ENCODE assay signal across 8 mouse cellular contexts in the genomic region with DNA sequence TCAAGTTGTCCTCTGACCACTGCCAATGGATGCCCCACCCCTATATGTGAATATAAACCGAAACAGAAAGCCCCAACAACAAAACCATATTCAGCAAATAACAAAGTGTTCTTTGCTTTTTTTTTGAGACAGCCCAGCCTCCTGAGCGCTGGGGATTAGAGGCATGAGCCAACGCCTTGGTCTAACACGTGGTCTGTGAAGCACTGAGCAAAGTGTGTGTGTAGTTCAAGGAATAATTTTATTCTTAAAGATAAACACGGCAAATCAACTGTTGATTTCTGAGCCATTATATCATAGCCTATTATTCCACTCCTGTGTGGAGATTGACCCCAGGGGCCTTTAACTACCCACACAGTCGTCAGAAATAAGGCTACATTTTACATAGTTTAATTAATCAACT. TPM values are rescaled to one million over a fixed set of nuclear protein-coding genes. Genes with fewer than 3 reads are reported as not detected.
DNase-seq lines count a peak whose midpoint lies in the region; ATAC-seq and TF ChIP-seq lines count a peak whose summit lies in the region.

No protein-coding gene starts in this region.

- no peaks in the 10 kb centered on the region for H3K27me3 ChIP-seq in kidney, embryonic 14.5 days (ENCODE audit: control insufficient read depth, insufficient read depth, low read length)
- no peaks in the 10 kb centered on the region for H3K27me3 ChIP-seq in intestine, embryonic 16.5 days (replicated peaks; ENCODE audit: control insufficient read depth, insufficient read depth, low read length)
- H3K27me3 ChIP-seq in neural tube, embryonic 12.5 days (replicated peaks): no peaks in the 10 kb centered on the region

- peak overlapping the region; percentile 86 for H3K4me3 ChIP-seq in kidney, embryonic 14.5 days (ENCODE audit: low read length)
- H3K4me3 ChIP-seq in cortical plate, adult 2 months (ENCODE audit: insufficient read depth, low read length): peak overlapping the region; percentile 87; the same call in 1 of the 2 replicates
- peak overlapping the region; percentile 89 for H3K4me3 ChIP-seq in intestine, embryonic 16.5 days (ENCODE audit: low read length)
- H3K4me3 ChIP-seq in neural tube, embryonic 12.5 days: no peak overlapping the region

- H3K27ac ChIP-seq in kidney, embryonic 14.5 days (ENCODE audit: low read depth, low read length): no peak overlapping the region
- no peak overlapping the region for H3K27ac ChIP-seq in cortical plate, adult 2 months (ENCODE audit: insufficient read depth, low read length)
- peak overlapping the region; percentile 95 for H3K27ac ChIP-seq in intestine, embryonic 16.5 days (ENCODE audit: low read length)
- H3K27ac ChIP-seq in neural tube, embryonic 12.5 days: no peak overlapping the region

- no peak for DNase-seq in kidney, adult 11 months
- no peak for DNase-seq in urinary bladder, postnatal 36 days (ENCODE audit: low spot score in 2 of 2)
- no peak for DNase-seq in layer of hippocampus, adult 9-10 months (ENCODE audit: low spot score)
- DNase-seq in right cerebral cortex, adult 2 months (ENCODE audit: low spot score in 2 of 2): no peak

- WGBS in kidney, embryonic 14.5 days: 76% methylated on average over 6 of the region's 6 CpGs
- WGBS in intestine, embryonic 16.5 days: 58% methylated on average over 6 of the region's 6 CpGs
- 85% methylated on average over 6 of the region's 6 CpGs for WGBS in neural tube, embryonic 12.5 days

- peaks cover 24% of the 10 kb centered on the region for H3K4me1 ChIP-seq in kidney, embryonic 14.5 days (ENCODE audit: control insufficient read depth, insufficient read depth, low read length)
- peaks cover 2% of the 10 kb centered on the region; the same call in 1 of the 2 replicates for H3K4me1 ChIP-seq in cortical plate, adult 2 months (ENCODE audit: control insufficient read depth, insufficient read depth, low read length)
- H3K4me1 ChIP-seq in intestine, embryonic 16.5 days (ENCODE audit: control insufficient read depth, insufficient read depth, low read length): peaks cover 24% of the 10 kb centered on the region
- peaks cover 19% of the 10 kb centered on the region for H3K4me1 ChIP-seq in neural tube, embryonic 12.5 days

- ATAC-seq in kidney, embryonic 14.5 days (ENCODE audit: low FRiP score, low TSS enrichment): no peak
- no peak for ATAC-seq in intestine, embryonic 16.5 days
- ATAC-seq in neural tube, embryonic 12.5 days (ENCODE audit: low FRiP score, low read depth): no peak

- H3K36me3 ChIP-seq in kidney, embryonic 14.5 days (ENCODE audit: control insufficient read depth, insufficient read depth, low read length): peaks cover 28% of the 10 kb centered on the region
- H3K36me3 ChIP-seq in intestine, embryonic 16.5 days (ENCODE audit: control insufficient read depth, insufficient read depth, low read length): peaks cover 15% of the 10 kb centered on the region
- peaks cover 29% of the 10 kb centered on the region for H3K36me3 ChIP-seq in neural tube, embryonic 12.5 days

- TF ChIP-seq CTCF in cortical plate, adult 2 months (IDR thresholded peaks at IDR 0.05; ENCODE audit: extremely low read depth, insufficient read depth, low read length): no peak

- no peak for TF ChIP-seq POLR2A in cortical plate, adult 2 months (IDR thresholded peaks at IDR 0.05; ENCODE audit: extremely low read depth, insufficient read depth, low read length)

- H3K9me3 ChIP-seq in kidney, embryonic 14.5 days (ENCODE audit: control insufficient read depth, low read length): peaks cover 3% of the 10 kb centered on the region; the same call in 1 of the 2 replicates
- no peaks in the 10 kb centered on the region; the same call in 1 of the 2 replicates for H3K9me3 ChIP-seq in intestine, embryonic 16.5 days (ENCODE audit: control insufficient read depth, low read length)
- no peaks in the 10 kb centered on the region for H3K9me3 ChIP-seq in neural tube, embryonic 12.5 days

- H3K9ac ChIP-seq in kidney, embryonic 14.5 days (ENCODE audit: low read depth, low read length): no peak overlapping the region
- H3K9ac ChIP-seq in intestine, embryonic 16.5 days (ENCODE audit: low read depth, low read length): peak overlapping the region; percentile 89
- H3K9ac ChIP-seq in neural tube, embryonic 12.5 days: no peak overlapping the region

- H3K4me2 ChIP-seq in kidney, embryonic 14.5 days (replicated peaks; ENCODE audit: low read depth, low read length): peak overlapping the region; percentile 64
- peak overlapping the region; percentile 59 for H3K4me2 ChIP-seq in intestine, embryonic 16.5 days (ENCODE audit: low read depth, low read length)
- peak overlapping the region; percentile 72 for H3K4me2 ChIP-seq in neural tube, embryonic 12.5 days (replicated peaks)

RNA-seq across cellular contexts. Expression of gene Txn1, which starts 1.6 kb away (rescaled TPM):
- 493 and 617 TPM in 2 replicates for polyA plus RNA-seq in kidney, embryonic 14.5 days (2014; fragmentation: Nextera tagmentation; extraction: Ambion mirVana)
- 106 and 107 TPM in 2 replicates for polyA plus RNA-seq in cortical plate, adult 2 months (2012; rRNA removed)
- polyA plus RNA-seq in intestine, embryonic 16.5 days (2015; fragmentation: Nextera tagmentation; extraction: Ambion mirVana): 666 and 671 TPM in 2 replicates
- polyA plus RNA-seq in neural tube, embryonic 12.5 days (2016; fragmentation: Nextera tagmentation; extraction: Ambion mirVana): 301 and 333 TPM in 2 replicates

RNA-seq across cellular contexts. Expression of gene D630039A03Rik, which starts 38.5 kb away (rescaled TPM):
- polyA plus RNA-seq in kidney, embryonic 14.5 days (2014; fragmentation: Nextera tagmentation; extraction: Ambion mirVana): 0.70 and 1.0 TPM in 2 replicates
- 0.27 and 0.32 TPM in 2 replicates for polyA plus RNA-seq in cortical plate, adult 2 months (2012; rRNA removed)
- polyA plus RNA-seq in intestine, embryonic 16.5 days (2015; fragmentation: Nextera tagmentation; extraction: Ambion mirVana): 13.3 and 14.1 TPM in 2 replicates
- polyA plus RNA-seq in neural tube, embryonic 12.5 days (2016; fragmentation: Nextera tagmentation; extraction: Ambion mirVana): 0.40 and 0.52 TPM in 2 replicates

RNA-seq across cellular contexts. Expression of gene Txndc8, which starts 54.3 kb away (rescaled TPM):
- not detected in 2 replicates for polyA plus RNA-seq in kidney, embryonic 14.5 days (2014; fragmentation: Nextera tagmentation; extraction: Ambion mirVana)
- polyA plus RNA-seq in cortical plate, adult 2 months (2012; rRNA removed): not detected in 2 replicates
- not detected in 2 replicates for polyA plus RNA-seq in intestine, embryonic 16.5 days (2015; fragmentation: Nextera tagmentation; extraction: Ambion mirVana)
- not detected in 2 replicates for polyA plus RNA-seq in neural tube, embryonic 12.5 days (2016; fragmentation: Nextera tagmentation; extraction: Ambion mirVana)
